Mouse (Mus musculus): ENCODE measurements around the gene Hist1h3f. TPM values are rescaled to one million over a fixed set of nuclear protein-coding genes. Genes with fewer than 3 reads are reported as not detected.
A peak's percentile ranks its signal among the peaks of the same experiment; 100 is the strongest.
"Not testable (repeated sequence)": the region's sequence is repeated elsewhere in the genome, so short reads cannot be mapped to it uniquely, and the experiment has no call there.

The Hist1h3f gene
- total RNA-seq, 2 experiments from 2014 or later, result 5.5 to 6.4 TPM

- peak; percentile 57 to 70 for DNase-seq
- intact Hi-C loops (cut with DNase I), result not testable (repeated sequence)
Observed at GRCm38 (mm10) chr13:23535137-23536075, 8.4 kb upstream of the Hist1h3f start, which contains the start of gene Hist1h3g. Hist1h3g (plus strand) TSS chr13:23535422.

- intact Hi-C loops (cut with DNase I), result no loop called here
Observed at GRCm38 (mm10) chr13:23536076-23536822, 7.6 kb upstream of the Hist1h3f start.

GRCm38 (mm10) chr13:23537006-23537710 lies 6.7 kb upstream of the Hist1h3f start:
- no peak for DNase-seq
- intact Hi-C loops (cut with DNase I), result no loop called here

More at GRCm38 (mm10) chr13:23536076-23536822, 7.6 kb upstream of the Hist1h3f start:
- no peak for DNase-seq

- no peak for DNase-seq
- intact Hi-C loops (cut with DNase I), result no loop called here
Observed at GRCm38 (mm10) chr13:23538249-23538648, 5.6 kb upstream of the Hist1h3f start.

GRCm38 (mm10) chr13:23539821-23540220 lies 4.0 kb upstream of the Hist1h3f start:
- intact Hi-C loops (cut with DNase I); DNase-seq: not testable (repeated sequence)

GRCm38 (mm10) chr13:23541497-23541896 lies 2.4 kb upstream of the Hist1h3f start:
- DNase-seq, result no peak
- intact Hi-C loops (cut with DNase I), result no loop called here

GRCm38 (mm10) chr13:23542225-23542980 lies 1.4 kb upstream of the Hist1h3f start:
- DNase-seq; intact Hi-C loops (cut with DNase I): not testable (repeated sequence)

- peak; percentile 27 to 57 for DNase-seq
- intact Hi-C loops (cut with DNase I), result not testable (repeated sequence)
Observed at GRCm38 (mm10) chr13:23542999-23543607, 749 bp upstream of the Hist1h3f start, which contains the start of gene Hist1h2bh. Hist1h2bh (minus strand) TSS chr13:23543392.

- DNase-seq; intact Hi-C loops (cut with DNase I): not testable (repeated sequence)
Observed at GRCm38 (mm10) chr13:23544787-23545120, 902 bp downstream of the Hist1h3f start.

GRCm38 (mm10) chr13:23546694-23547093 lies 2.8 kb downstream of the Hist1h3f start:
- intact Hi-C loops (cut with DNase I), result no loop called here
- no peak for DNase-seq

GRCm38 (mm10) chr13:23550761-23551145 lies 6.9 kb downstream of the Hist1h3f start:
- DNase-seq, result no peak
- intact Hi-C loops (cut with DNase I), result no loop called here

GRCm38 (mm10) chr13:23551146-23551834 lies 7.4 kb downstream of the Hist1h3f start, which contains the start of gene Hist1h4f:
Hist1h4f (minus strand) TSS chr13:23551648.
- DNase-seq, result peak; percentile 38 to 47
- intact Hi-C loops (cut with DNase I), result not testable (repeated sequence)

GRCm38 (mm10) chr13:23551931-23552914 lies 8.4 kb downstream of the Hist1h3f start:
- intact Hi-C loops (cut with DNase I), result no loop called here

GRCm38 (mm10) chr13:23552962-23553361 lies 9.1 kb downstream of the Hist1h3f start, which contains the start of gene Hist1h1d:
Hist1h1d (plus strand) TSS chr13:23553262.
- no peak for DNase-seq
- intact Hi-C loops (cut with DNase I), result no loop called here

More at GRCm38 (mm10) chr13:23551931-23552914, 8.4 kb downstream of the Hist1h3f start:
- DNase-seq, result no peak

GRCm38 (mm10) chr13:23554393-23554792 lies 10.5 kb downstream of the Hist1h3f start:
- intact Hi-C loops (cut with DNase I), result no loop called here
- DNase-seq, result no peak

GRCm38 (mm10) chr13:23554925-23555838 lies 11.3 kb downstream of the Hist1h3f start:
- intact Hi-C loops (cut with DNase I), result no loop called here
- DNase-seq, result peak in 1 of 2 experiments; percentile 45
